Mouse (Mus musculus) kidney, embryonic 14.5 days (tissue): ENCODE results near the gene Itpr3. TPM values are rescaled to one million over a fixed set of nuclear protein-coding genes. Genes with fewer than 3 reads are reported as not detected.

Experiments
- ATAC-seq: fragments of 200-750 bp; cut with Nextera tagmentation; 2 replicates; pipeline ENCODE4 v1.8.0; 2017; ENCODE audit warnings: moderate number of reproducible peaks, mild to moderate bottlenecking, moderate TSS enrichment, moderate library complexity; ENCODE audit not compliant: low FRiP score, low TSS enrichment
- H3K27ac ChIP-seq: fragments of 300-500 bp; sonication (generic); 2 replicates; pipeline ENCODE4 v1.5.1; 2014; ENCODE audit warnings: low read depth, mild to moderate bottlenecking, low read length, moderate library complexity, mixed read lengths
- H3K27me3 ChIP-seq: fragments of 300-500 bp; sonication (generic); 2 replicates; pipeline ENCODE4 v1.6.1; 2014; ENCODE audit warnings: mild to moderate bottlenecking, low read length; ENCODE audit not compliant: control insufficient read depth, insufficient read depth
- H3K36me3 ChIP-seq: fragments of 300-500 bp; sonication (generic); 2 replicates; pipeline ENCODE4 v1.6.1; 2014; ENCODE audit warnings: low read length, mixed read lengths; ENCODE audit not compliant: control insufficient read depth, insufficient read depth
- H3K4me1 ChIP-seq: fragments of 300-500 bp; sonication (generic); 2 replicates; pipeline ENCODE4 v1.6.1; 2014; ENCODE audit warnings: low read length, mixed read lengths; ENCODE audit not compliant: control insufficient read depth, insufficient read depth
- H3K4me2 ChIP-seq: fragments of 300-500 bp; sonication (generic); replicated peaks from 2 replicates; pipeline ENCODE4 v1.6.1; 2014; ENCODE audit warnings: low read depth, mild to moderate bottlenecking, low read length
- H3K4me3 ChIP-seq: fragments of 300-500 bp; sonication (generic); 2 replicates; pipeline ENCODE4 v1.5.1; 2014; ENCODE audit warnings: mild to moderate bottlenecking, low read length
- H3K9ac ChIP-seq: fragments of 300-500 bp; sonication (generic); 2 replicates; pipeline ENCODE4 v1.6.1; 2014; ENCODE audit warnings: low read depth, mild to moderate bottlenecking, low read length, moderate library complexity
- H3K9me3 ChIP-seq: fragments of 300-500 bp; sonication (generic); 2 replicates; pipeline ENCODE4 v1.6.1; 2016; ENCODE audit warnings: low read length; ENCODE audit not compliant: control insufficient read depth
- WGBS: fragments of 180-500 bp; shearing (Covaris S2); extraction: QIAGEN DNeasy Blood & Tissue Kit; methylation state at CpG from one replicate; pipeline ENCODE4 v1.1.7; 2014; 5-methylcytosine and 5-hydroxymethylcytosine counted together
- polyA plus RNA-seq: library from polyadenylated mRNA; unstranded; fragments of >200 nt; fragmentation: Nextera tagmentation; extraction: Ambion mirVana; gene quantifications from 2 replicates; pipeline ENCODE4 v1.2.1, GENCODE M21; 2014

Gene Itpr3
- polyA plus RNA-seq, 1 experiment from 2014 or later, result 9.9 TPM

GRCm38 (mm10) chr17:27107936-27108335 lies 50.8 kb downstream of the Itpr3 start:
- Histone ChIP-seq H3K27ac (no peak overlapping the region), H3K4me1 (no peaks in the 10 kb centered on the region), H3K27me3 (no peaks in the 10 kb centered on the region), H3K9me3 (no peaks in the 10 kb centered on the region), H3K9ac (no peak overlapping the region), H3K4me3 (no peak overlapping the region), H3K36me3 (peaks cover 27% of the 10 kb centered on the region; the same call in 1 of the 2 replicates), H3K4me2 (no peak overlapping the region)
- ATAC-seq, result no peak
- 76% methylated on average over 6 of the region's 6 CpGs for WGBS

- Histone ChIP-seq H3K4me1 (0 out of 2 replicates have a peak, but pooled peaks cover 3% of the 10 kb centered on the region), H3K27ac (no peak overlapping the region), H3K36me3 (peaks cover 37% of the 10 kb centered on the region; the same call in 1 of the 2 replicates), H3K9ac (no peak overlapping the region), H3K27me3 (no peaks in the 10 kb centered on the region), H3K9me3 (no peaks in the 10 kb centered on the region), H3K4me3 (no peak overlapping the region), H3K4me2 (no peak overlapping the region)
- 86% methylated on average over 7 of the region's 7 CpGs for WGBS
- no peak for ATAC-seq
Measured at GRCm38 (mm10) chr17:27110072-27110471, 53.0 kb downstream of the Itpr3 start.

- no peak overlapping the region for H3K27ac ChIP-seq
- H3K27me3 ChIP-seq, result no peaks in the 10 kb centered on the region
- WGBS, result 83% methylated on average over 25 of the region's 25 CpGs
- no peak overlapping the region for H3K4me2 ChIP-seq
- H3K9me3 ChIP-seq, result no peaks in the 10 kb centered on the region
- H3K4me3 ChIP-seq, result no peak overlapping the region
- H3K4me1 ChIP-seq, result peaks cover 13% of the 10 kb centered on the region; the same call in 1 of the 2 replicates
- H3K9ac ChIP-seq, result no peak overlapping the region
- ATAC-seq, result no peak
- peaks cover 53% of the 10 kb centered on the region for H3K36me3 ChIP-seq
Measured at GRCm38 (mm10) chr17:27118676-27119539, 61.8 kb downstream of the Itpr3 start.

GRCm38 (mm10) chr17:27119540-27119895 lies 62.4 kb downstream of the Itpr3 start:
- Histone ChIP-seq H3K9me3 (no peaks in the 10 kb centered on the region), H3K9ac (no peak overlapping the region), H3K27me3 (no peaks in the 10 kb centered on the region), H3K36me3 (peaks cover 52% of the 10 kb centered on the region), H3K27ac (no peak overlapping the region), H3K4me2 (no peak overlapping the region), H3K4me3 (no peak overlapping the region), H3K4me1 (peaks cover 13% of the 10 kb centered on the region; the same call in 1 of the 2 replicates)
- 81% methylated on average over 4 of the region's 4 CpGs for WGBS
- ATAC-seq, result no peak

- Histone ChIP-seq H3K9me3 (no peaks in the 10 kb centered on the region), H3K27me3 (no peaks in the 10 kb centered on the region), H3K9ac (no peak overlapping the region), H3K4me1 (peaks cover 11% of the 10 kb centered on the region; the same call in 1 of the 2 replicates), H3K27ac (no peak overlapping the region), H3K4me2 (no peak overlapping the region), H3K4me3 (no peak overlapping the region), H3K36me3 (peaks cover 55% of the 10 kb centered on the region)
- WGBS, result 57% methylated on average over 8 of the region's 8 CpGs
- ATAC-seq, result no peak
Measured at GRCm38 (mm10) chr17:27119954-27120353, 62.9 kb downstream of the Itpr3 start.

- Histone ChIP-seq H3K4me2 (no peak overlapping the region), H3K4me1 (peaks cover 10% of the 10 kb centered on the region; the same call in 1 of the 2 replicates), H3K27me3 (no peaks in the 10 kb centered on the region), H3K27ac (no peak overlapping the region), H3K9me3 (no peaks in the 10 kb centered on the region), H3K9ac (no peak overlapping the region), H3K4me3 (no peak overlapping the region), H3K36me3 (peaks cover 59% of the 10 kb centered on the region)
- 15% methylated on average over 18 of the region's 18 CpGs for WGBS
- ATAC-seq, result no peak; the same call in 1 of the 2 replicates
Measured at GRCm38 (mm10) chr17:27120561-27121024, 63.5 kb downstream of the Itpr3 start.

- 44% methylated on average over 14 of the region's 14 CpGs for WGBS
- H3K4me3 ChIP-seq, result no peak overlapping the region
- no peaks in the 10 kb centered on the region for H3K27me3 ChIP-seq
- peaks cover 57% of the 10 kb centered on the region for H3K36me3 ChIP-seq
- H3K9me3 ChIP-seq, result no peaks in the 10 kb centered on the region
- no peak for ATAC-seq
- peaks cover 10% of the 10 kb centered on the region; the same call in 1 of the 2 replicates for H3K4me1 ChIP-seq
- H3K4me2 ChIP-seq, result no peak overlapping the region
- H3K27ac ChIP-seq, result no peak overlapping the region
- H3K9ac ChIP-seq, result peak overlapping the region; percentile 28; the same call in 1 of the 2 replicates
Measured at GRCm38 (mm10) chr17:27121266-27121665, 64.2 kb downstream of the Itpr3 start.

- Histone ChIP-seq H3K9me3 (no peaks in the 10 kb centered on the region), H3K4me1 (peaks cover 10% of the 10 kb centered on the region; the same call in 1 of the 2 replicates), H3K27ac (no peak overlapping the region), H3K36me3 (peaks cover 52% of the 10 kb centered on the region), H3K9ac (peak overlapping the region; percentile 28; the same call in 1 of the 2 replicates), H3K4me3 (no peak overlapping the region), H3K27me3 (no peaks in the 10 kb centered on the region), H3K4me2 (no peak overlapping the region)
- no peak for ATAC-seq
- 90% methylated on average over 7 of the region's 7 CpGs for WGBS
Measured at GRCm38 (mm10) chr17:27121781-27122180, 64.7 kb downstream of the Itpr3 start.

- Histone ChIP-seq H3K4me2 (no peak overlapping the region), H3K9me3 (no peaks in the 10 kb centered on the region), H3K36me3 (peaks cover 46% of the 10 kb centered on the region)
Measured at GRCm38 (mm10) chr17:27122701-27123100, 65.6 kb downstream of the Itpr3 start.

More at GRCm38 (mm10) chr17:27122701-27123100, 65.6 kb downstream of the Itpr3 start:
- Histone ChIP-seq H3K4me1 (peaks cover 10% of the 10 kb centered on the region; the same call in 1 of the 2 replicates), H3K4me3 (no peak overlapping the region), H3K27me3 (no peaks in the 10 kb centered on the region), H3K9ac (no peak overlapping the region), H3K27ac (no peak overlapping the region)
- ATAC-seq, result no peak
- WGBS, result 73% methylated on average over 11 of the region's 11 CpGs
